Mouse (Mus musculus) adrenal gland, adult (tissue): ENCODE results near the gene Npdc1.
"Not testable (repeated sequence)": the region's sequence is repeated elsewhere in the genome, so short reads cannot be mapped to it uniquely, and the experiment has no call there.

Experiments used
- DNase-seq, 2 experiments: peaks; one replicate each; pipeline ENCODE4 v3.0.0; 2022 to 2023; ENCODE audit warnings: low spot score in 1 of 2; ENCODE audit not compliant: inconsistent age in 2 of 2

Gene Npdc1

DNA sequence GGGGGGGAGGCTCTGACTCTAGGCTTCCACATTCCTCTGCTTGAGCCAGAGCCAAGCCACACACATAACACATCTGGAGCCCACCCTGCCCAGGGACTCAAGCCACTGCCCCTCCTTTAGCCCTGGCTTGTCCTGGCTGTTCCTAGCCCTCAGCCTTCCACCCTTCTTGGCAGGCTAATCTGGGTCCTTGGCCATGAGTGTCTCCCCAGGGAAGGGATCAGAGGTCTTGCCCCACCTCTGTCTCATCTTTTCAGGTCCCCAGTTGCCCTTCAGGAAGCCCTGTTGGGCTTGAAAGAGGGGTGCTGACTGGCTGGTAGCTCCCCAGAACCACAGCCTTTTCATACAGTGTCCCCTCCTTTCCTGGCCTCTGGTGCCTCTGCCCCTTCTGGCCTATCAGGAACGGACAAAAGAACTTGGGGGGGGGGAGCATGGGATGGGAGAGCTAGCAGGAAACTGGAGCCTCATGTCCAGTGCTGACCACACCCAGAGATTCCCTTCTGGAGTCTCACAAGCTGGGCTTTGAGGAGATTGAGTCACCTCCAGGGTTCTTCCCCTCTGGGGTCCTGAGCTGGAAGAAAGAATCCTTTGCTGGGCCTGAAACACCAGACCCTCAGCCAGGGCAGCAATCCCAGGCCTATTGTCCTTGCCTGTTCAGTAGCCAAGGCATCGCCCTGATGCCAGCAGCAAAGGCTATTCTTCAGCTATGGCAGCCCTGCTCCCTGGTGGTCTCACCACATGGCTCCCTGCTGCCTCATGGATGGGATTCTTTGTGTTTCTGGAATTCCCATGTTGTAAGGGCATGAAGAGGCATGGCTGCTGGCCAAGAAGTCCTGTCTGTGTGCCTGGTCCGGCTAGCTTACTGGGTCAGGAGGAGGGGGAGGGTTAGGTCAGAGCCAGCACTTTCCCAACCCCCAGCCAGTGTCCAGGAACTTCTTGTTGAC is 4.6 kb upstream of the Npdc1 start:
- no peak for DNase-seq

DNA sequence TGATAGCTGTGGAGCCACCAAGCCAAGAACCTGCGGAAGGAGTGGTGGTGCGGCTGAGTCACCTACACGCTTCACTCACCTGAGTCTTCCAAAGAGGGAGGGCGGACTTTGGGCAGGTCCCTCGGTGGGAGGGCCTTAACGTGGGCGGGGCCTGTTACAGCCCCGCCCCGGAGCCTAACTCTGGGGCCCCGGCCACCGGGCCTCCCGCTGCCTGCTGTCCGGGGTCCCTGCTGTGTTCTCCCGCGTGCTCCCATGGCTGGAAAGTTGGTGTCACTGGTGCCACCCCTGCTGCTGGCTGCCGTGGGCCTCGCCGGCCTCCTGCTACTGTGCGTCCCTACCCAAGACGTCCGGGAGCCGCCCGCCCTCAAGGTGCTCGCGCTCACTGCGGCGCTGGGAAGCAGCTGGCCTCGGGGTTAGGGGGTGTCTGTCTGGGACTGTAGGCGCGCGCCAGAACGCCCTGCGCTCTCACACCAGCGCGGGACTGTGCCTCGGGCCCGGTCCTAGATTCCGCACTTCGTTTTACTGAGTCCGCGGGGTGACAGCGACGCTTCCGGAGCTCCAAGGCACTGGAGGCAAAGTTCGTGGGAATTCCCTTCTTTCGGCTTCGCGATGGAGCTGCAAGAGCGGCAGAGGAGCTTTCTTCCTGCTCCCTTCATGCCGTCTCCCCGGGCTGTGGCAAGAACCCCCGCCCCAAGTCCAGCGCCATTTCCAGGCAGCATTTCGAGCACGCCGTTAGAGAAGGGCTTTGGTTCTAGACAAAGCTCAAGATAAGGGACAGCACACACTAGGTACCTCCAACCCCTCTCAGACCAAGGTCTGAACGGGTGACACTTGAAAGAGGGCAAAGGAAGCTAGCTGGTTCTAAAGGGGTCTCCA is 3.2 kb upstream of the Npdc1 start, which contains the start of gene Entpd2:
Entpd2 (plus strand) TSS at position 154 of the 876 bp plus-strand sequence.
- peak; percentile 33 to 75 for DNase-seq

DNA sequence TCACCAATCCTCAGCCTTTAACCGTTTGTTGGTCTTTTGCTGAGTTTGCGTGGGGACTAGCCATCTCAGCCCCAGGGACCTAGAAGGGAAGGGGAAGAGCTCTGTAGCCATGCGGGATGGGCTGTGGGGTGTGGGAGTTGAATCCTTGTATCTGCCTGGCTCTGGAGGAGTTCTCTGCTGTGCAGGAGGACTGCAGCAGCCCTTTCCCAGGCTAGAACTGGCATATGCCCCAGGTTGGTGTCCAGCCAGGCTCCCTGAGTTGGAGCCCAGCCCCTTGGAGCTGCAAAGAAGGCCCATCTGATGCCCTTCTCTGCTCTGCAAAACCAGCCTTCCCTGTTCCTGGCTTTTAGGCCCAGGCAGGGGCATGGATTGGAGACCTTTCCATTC is 2.6 kb upstream of the Npdc1 start:
- no peak for DNase-seq

DNA sequence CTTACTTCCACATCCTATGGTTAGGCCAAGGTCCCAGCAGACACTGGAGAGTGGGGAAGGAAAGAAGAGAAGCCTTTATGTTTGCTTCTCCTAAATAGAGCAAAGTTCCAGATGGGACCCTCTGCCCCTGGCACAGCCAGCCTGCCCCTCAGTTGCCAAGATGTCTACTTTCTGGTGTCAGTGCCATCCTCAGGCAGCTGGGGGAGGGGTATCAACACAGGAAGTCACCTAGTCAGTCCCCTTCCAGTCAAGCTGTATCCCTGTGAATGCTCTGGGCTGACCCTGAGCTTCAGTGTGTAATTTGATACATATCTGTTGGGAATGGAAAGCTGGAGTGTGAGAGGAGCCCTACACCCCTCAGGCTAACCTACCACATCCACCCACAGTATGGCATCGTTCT is 2.1 kb upstream of the Npdc1 start:
- no peak for DNase-seq

DNA sequence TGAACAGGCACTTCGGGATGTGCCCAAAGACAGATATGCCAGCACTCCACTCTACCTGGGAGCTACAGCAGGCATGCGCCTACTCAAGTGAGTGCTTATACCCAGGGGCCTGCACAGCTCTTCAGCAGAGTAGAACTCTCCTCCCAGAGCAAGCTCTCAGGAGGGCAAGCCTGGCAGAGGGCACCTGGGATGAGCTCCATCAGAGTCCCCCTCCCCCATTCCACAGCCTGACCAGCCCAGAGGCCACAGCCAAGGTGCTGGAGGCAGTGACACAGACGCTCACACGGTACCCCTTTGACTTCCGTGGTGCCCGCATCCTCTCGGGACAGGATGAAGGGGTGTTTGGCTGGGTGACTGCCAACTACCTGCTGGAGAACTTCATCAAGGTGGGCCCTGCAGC is 1.1 kb upstream of the Npdc1 start:
- DNase-seq, result no peak

DNA sequence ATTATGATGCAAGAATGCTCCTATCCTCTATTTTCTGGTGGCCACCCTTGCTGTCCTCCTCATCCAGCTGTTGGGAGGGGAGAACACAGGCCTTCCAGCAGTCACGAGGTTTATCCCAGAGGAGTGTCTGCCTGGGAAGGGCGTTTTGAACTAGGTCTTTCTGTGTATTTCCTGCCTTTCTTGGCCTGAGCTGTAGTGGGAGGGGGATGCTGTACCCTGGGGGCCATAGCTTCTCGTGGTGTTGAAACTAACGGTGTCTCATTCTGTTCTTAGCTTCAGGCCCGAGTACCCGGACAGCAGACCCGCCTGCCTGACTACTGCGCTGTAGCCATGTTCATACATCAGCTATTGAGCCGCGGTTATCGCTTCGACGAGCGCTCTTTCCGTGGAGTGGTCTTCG is 1.1 kb downstream of the Npdc1 start:
- DNase-seq, result no peak

DNA sequence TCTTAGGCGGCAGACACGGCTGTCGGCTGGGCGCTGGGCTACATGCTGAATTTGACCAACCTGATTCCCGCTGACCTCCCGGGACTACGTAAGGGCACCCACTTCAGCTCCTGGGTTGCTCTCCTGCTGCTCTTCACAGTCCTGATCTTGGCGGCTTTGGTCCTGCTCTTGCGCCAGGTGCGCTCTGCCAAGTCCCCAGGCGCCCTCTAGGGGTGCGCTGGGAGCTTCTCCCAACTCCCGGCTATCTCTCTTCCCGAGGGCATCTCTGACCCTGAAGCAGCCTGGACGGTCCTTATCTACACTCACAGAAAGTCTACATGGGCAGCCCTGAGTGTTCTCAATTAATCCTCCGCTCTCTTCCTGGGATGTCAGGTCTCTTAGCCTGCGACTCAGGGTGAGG is 1.6 kb downstream of the Npdc1 start:
- peak; percentile 75 to 85 for DNase-seq

DNA sequence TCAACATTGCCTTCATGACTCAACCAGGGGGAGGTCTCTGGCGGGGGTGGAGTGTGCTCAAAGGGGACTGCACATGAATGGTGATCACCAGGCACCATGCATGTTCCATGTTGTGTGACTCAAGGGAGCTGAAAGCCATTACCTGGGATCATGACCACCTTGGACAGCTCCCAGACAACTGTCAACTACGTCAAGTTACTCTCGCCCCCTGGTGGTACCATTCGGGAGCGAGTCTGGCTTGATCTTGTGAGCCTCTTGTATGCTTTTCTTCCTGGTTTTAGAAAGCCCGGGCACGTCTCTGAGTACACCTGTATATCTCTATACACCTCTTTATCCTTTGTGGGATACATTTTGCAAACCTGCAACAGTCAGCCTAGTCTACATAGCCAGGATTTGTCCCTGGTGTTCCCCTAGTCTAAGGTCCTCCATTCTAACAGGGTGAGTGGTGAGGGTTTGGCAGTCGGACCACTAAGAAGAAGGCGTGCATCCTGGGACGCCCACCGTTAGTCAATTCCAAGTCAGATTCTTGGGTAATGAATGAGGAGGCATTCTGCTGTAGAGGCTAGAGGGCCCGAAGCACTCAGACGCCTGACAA is 3.3 kb downstream of the Npdc1 start:
- peak; percentile 60 to 85 for DNase-seq

DNA sequence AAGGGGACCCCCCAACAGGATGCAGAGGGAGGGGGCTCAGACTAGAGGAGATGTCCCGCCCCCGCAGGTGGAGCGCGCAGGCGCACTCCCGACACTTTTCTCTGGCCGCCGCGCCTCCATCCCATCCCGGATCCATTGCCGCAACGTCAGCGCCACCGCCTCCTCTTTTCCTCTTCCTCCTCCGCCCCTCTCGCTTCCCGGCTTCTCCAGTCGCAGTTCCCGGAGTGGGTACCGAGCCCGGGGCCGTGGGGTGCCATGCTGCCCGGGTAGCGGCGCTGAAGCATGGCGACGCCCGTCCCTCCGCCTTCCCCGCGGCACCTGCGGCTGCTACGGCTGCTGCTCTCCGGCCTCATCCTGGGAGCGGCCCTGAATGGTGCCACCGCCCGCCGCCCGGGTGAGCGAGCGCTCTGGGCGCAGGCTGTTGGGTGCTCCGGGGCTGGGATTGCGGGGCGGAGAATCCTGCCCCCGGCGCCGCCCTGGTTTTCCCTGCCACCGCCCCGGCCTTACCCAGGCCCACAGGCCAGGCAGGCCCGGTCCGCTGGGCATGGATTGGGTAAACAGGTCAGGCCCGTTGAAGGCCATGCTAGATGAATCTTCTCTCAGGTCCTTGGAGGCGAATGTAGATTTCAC is 3.9 kb downstream of the Npdc1 start:
- DNase-seq, result peak; percentile 85 to 93

DNA sequence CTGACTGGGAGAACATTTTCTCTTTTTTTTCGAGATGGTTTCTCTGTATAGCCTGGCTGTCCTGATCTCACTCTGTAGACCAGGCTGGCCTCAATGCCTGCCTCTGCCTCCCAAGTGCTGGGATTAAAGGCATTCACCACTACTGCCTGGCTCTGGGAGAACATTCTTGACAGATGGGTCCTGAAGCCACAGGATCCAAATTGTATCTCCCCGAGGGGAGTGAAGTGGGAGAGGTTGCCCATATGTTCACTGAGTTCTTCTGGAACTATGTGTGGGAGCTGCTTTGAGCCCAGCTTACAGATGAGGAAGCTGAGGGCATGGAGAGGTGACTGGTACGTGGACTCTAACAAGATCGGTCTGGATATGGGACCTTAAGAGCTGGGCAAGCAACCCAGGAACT is 4.8 kb downstream of the Npdc1 start:
- DNase-seq, result no peak

DNA sequence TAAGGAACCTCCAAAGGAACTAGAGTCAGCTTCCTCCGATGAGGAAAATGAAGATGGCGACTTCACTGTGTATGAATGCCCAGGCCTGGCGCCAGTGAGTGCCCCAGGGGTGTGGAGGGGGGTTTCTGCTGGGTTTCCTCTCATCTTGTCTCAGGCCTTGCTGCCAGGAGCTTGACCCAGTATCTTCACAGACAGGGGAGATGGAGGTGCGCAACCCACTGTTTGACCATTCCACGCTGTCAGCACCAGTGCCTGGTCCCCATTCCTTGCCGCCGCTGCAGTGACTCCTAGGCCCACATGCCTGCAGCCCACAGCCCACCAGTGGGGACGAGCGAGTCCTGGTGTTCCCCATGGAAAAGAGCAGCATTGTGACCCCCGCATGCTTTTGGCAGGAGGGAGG is 9.8 kb downstream of the Npdc1 start:
- DNase-seq, result no peak

DNA sequence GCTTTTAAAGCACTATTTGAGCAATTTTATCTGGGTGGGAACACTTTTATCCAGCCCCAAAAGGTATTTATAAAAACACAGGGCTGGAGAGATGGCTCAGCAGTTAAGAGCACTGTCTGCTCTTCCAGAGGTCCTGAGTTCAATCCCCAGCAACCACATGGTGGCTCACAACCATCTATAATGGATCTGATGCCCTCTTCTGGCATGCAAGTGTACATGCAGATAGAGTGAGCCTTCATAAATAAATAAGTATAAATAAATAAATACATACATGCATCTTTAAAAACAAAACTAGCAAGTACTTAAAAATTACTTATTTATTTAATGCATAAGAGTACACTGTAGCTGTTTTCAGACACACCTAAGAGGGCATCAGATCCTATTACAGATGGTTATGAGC is 14.3 kb downstream of the Npdc1 start:
- DNase-seq, result not testable (repeated sequence)

DNA sequence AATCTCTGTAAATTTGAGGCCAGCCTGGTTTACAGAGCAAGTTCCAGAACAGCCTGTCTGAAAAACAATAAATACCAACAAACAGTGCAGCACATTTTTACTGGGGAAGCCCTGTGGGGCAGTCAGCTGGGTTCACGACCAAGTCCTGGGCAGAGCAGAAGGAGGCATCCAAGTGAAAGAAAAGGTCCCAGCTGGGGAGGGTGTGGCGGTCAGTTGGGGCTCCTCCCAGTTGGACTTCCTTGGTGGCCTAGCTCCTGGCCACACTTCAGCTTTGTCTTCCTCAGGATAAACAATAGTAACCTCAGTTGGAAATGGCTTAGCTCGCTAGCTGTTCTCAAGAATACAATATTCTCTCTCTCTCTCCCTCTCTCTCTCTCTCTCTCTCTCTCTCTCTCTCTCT is 18.3 kb downstream of the Npdc1 start:
- DNase-seq, result no peak

DNA sequence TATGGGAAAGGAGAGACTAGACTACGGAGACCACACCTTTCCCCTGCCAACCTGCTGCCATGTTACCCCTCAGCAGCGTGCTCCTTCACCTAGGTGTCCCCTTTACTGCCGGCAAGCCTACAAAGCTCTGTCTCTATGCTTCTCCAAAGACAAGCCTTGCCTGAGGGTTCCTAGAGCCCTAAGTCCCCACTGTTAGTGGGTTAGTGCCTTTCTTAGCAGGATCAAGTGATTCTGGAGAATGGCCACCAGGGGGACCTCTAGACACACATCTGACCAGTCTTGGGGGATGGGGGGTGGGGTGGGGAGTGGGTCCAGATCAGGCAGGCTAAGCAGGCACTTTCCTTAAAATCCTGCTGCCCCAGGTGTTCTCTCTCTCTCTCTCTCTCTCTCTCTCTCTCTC is 22.7 kb downstream of the Npdc1 start:
- peak; percentile 43 to 72 for DNase-seq

DNA sequence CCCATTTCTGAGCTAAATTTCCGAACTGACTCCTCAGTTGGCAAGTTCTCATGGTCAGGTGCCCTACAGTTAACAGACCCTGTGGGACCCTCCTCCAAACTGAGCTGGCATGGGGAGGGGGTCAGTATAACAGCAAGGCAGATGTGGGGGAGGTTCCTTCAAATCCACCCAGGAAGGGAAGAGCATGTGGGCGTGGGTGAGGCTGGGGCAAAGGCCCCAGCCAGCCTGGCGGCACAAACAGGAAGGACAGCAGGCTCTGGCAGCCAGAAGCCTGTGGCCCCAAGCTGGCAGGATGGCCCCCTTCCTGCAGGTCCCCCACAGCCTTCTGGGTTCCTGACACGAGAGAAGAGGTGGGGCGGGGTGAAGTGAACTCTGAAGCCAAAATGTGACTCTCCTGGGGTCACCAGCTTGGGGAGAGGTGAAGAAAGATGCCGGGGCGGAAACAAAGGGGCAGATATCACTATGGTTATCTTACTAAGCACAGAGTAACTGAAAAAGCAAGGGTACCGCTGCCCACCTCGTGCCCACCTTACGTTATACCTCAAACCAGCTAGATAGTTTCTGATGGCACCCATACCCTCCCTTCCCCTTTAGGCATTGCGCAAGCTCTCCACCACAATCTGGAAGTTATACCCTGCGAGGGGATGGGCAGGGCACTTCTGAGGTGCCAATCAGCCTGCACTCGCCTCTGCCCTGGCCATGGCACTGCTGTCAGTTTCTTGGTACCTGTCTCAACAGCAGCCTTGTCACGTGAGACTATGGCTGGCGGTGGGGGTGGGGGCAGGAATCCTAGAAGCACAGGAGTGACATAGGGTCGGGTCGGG is 23.6 kb downstream of the Npdc1 start, which contains the start of gene Fut7:
Fut7 (plus strand) TSS at position 681 of the 824 bp plus-strand sequence.
- peak in 1 of 2 experiments; percentile 28 for DNase-seq

DNA sequence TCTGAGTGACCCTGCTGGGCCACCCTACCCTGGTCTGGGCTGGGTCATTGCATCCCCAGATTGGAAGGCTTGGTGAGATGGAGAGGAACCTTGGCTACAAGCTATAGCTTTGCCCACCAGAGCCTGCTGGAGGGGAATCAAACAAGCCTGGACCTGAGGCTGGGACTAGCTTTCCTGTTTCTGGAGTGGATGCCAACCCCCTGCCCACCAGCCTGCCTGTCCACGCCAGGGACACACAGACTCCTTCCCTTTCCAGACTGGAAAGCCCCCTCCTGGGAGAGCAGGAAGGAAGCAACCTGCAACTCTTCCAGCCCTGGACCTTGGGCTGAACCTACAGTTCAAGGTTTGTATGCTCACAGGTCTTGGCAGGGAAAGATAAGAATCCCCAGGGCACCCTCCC is 24.5 kb downstream of the Npdc1 start:
- no peak for DNase-seq

DNA sequence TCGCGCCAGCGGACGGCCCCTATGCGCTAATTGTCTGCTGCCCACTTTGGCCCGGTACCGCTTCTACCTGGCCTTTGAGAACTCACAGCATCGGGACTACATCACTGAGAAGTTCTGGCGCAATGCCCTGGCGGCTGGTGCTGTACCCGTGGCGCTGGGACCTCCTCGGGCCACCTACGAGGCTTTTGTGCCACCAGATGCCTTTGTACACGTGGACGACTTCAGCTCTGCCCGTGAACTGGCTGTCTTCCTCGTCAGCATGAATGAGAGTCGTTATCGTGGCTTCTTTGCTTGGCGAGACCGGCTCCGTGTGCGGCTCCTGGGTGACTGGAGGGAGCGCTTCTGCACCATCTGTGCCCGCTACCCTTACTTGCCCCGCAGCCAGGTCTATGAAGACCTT is 26.3 kb downstream of the Npdc1 start:
- no peak for DNase-seq

DNA sequence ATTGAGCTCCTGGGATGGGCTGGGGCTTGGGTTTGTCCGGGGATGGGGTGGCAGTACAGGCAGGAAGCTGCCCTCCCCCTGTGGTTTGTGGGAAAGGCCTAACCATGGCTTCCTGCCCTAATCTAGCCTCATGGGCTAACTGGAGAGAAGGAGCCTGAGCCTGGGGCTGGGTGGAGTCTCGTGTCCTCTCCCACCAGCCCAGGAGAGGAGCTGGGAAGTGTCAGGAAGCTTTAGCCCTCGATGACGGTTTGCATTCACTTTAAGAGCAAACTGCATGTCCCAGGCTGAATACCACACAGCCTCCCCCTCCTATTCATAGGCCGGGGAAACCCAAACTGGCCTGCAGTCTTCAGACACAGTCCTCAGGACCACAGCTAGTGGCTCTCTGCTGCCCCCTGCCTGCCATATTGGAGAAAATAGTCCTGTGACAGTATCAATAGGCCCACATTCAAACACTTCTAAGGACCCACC is 27.6 kb downstream of the Npdc1 start:
- peak; percentile 55 to 82 for DNase-seq

DNA sequence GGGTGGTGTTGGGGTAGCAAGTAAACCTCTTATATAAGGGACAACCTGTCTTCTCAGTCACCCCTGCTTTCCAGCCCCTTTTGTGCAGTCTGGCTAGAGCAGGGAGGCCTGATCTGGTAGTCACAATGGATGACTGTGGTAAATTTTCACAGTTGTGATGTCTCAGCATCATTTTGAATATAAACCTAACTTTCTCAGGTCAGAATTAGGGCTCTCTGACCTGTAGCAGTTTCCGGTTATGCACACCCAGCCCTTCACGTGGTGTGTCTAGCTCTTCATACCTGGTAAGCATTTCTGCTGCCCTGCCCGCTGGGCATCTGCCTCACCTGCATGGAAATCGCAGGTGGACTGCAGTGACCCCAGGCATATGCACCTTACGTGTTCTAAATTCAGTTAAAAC is 28.1 kb downstream of the Npdc1 start:
- no peak for DNase-seq
